Mouse (Mus musculus): ENCODE measurements around the gene Vmn1r79. TPM values are rescaled to one million over a fixed set of nuclear protein-coding genes. Genes with fewer than 3 reads are reported as not detected.
"Not testable (repeated sequence)": the region's sequence is repeated elsewhere in the genome, so short reads cannot be mapped to it uniquely, and the experiment has no call there.

Vmn1r79 gene
- not detected in 2 replicates for polyA plus RNA-seq (2015; fragmentation: Nextera tagmentation; extraction: Ambion mirVana)

DNA sequence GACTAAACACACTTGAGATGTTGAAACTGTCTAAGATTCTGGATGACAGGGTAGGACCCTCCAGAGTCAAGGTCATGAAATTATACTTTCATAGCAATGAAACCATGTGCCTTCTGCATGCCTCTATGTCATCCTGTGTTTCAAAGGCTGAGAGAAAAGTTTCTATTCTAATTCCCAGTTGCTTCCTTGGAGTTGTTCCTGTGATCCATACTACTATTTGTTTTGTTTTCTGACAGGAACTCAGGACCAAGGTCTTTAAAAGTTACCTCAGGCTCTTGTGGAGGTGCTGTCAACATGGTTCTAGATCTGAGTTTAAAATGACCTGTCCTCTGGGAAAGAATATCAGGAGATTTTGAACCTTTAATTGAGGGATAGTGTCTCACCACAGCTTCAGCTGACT lies at the start of gene Vmn1r79:
Gene Vmn1r79, plus strand, starts transcription at position 301 of the 400 bp plus-strand sequence.
- not testable (repeated sequence) for H3K4me2 ChIP-seq; H3K27ac ChIP-seq; H3K4me1 ChIP-seq; H3K9me3 ChIP-seq; H3K9ac ChIP-seq; H3K27me3 ChIP-seq; H3K36me3 ChIP-seq; H3K4me3 ChIP-seq; ATAC-seq (ENCODE audit: insufficient number of reproducible peaks, insufficient read depth, low FRiP score, low TSS enrichment, low read depth)

DNA sequence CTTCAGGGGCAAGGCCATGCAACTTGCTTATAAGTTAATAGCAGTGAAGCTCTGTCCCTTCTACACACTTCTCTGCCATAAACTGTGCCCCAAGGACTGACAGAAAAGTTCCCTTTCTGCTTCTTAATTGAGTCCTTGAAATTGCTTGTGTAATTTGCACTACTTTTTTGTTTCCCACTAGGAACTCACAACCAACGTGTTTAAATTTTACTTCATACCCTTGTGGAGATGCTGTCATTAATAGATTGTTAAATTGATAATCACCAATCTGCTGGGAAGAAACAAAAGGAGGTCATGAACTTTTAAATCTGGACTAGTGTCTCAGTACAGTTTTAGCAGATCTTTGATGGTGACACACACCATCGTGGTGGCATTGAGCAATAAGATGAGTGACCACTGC lies 21.1 kb upstream of the Vmn1r79 start, which contains the start of gene Vmn1r78:
Gene Vmn1r78, plus strand, starts transcription at position 301 of the 400 bp plus-strand sequence.
- no peaks in the 10 kb centered on the region for H3K27me3 ChIP-seq
- 55% methylated on average over 2 of the region's 2 CpGs for WGBS
- no peak for ATAC-seq (ENCODE audit: insufficient number of reproducible peaks, insufficient read depth, low FRiP score, low TSS enrichment, low read depth)

DNA sequence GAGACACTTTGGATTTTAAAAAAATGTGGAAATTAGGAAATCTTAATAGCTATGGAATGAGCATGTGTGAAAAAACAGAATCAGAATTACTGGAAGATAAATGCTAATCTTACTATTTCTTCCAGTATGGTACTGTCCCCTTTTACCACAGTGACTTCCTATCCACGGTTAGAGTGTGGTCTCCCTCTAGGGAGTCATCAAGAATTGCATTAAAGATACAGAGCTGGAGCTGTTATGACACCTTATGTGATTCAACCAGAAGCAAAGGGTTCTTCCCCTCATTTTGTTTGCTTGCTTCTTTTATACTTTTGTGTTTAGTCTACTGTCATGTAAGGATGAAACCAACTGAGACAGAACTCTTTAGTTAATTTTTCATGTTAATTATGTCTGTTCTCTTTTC lies 14.6 kb upstream of the Vmn1r79 start:
- 55% methylated on average over 1 of the region's 1 CpGs for WGBS
- H3K27ac ChIP-seq; H3K4me2 ChIP-seq; H3K4me3 ChIP-seq; H3K27me3 ChIP-seq; H3K9me3 ChIP-seq; H3K9ac ChIP-seq; H3K4me1 ChIP-seq; H3K36me3 ChIP-seq; ATAC-seq (ENCODE audit: insufficient number of reproducible peaks, insufficient read depth, low FRiP score, low TSS enrichment, low read depth): not testable (repeated sequence)

More for the DNA sequence above, 21.1 kb upstream of the Vmn1r79 start, which contains the start of gene Vmn1r78:
- Histone ChIP-seq H3K36me3 (no peaks in the 10 kb centered on the region), H3K4me2 (no peak within 1 kb of the TSS), H3K9ac (no peak within 1 kb of the TSS), H3K4me1 (no peaks in the 10 kb centered on the region), H3K9me3 (peaks cover 16% of the 10 kb centered on the region), H3K4me3 (no peak within 1 kb of the TSS), H3K27ac (no peak within 1 kb of the TSS)

DNA sequence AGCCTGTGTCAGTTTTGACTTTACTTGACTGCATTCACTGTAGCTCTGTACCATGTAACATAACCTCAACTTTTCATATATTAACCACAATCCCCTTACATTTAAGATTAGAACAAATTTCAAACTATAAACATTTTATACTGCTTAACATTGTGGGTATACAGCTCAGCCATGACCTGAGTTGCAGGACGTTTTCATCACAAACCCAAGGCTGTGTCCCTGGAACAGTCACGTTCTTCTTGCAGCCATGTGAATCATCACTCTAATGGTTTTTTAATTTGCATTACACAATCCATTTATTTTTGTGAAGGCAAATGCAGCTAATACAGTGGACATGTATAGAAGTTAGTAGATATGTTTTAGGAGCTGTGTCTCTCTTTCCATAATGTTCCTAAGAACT lies 1.8 kb downstream of the Vmn1r79 start:
- ATAC-seq (ENCODE audit: insufficient number of reproducible peaks, insufficient read depth, low FRiP score, low TSS enrichment, low read depth); H3K27me3 ChIP-seq; H3K4me1 ChIP-seq; H3K4me3 ChIP-seq; H3K27ac ChIP-seq; H3K4me2 ChIP-seq; H3K9me3 ChIP-seq; H3K9ac ChIP-seq; H3K36me3 ChIP-seq: not testable (repeated sequence)
- WGBS, result 58% methylated on average over 2 of the region's 2 CpGs

DNA sequence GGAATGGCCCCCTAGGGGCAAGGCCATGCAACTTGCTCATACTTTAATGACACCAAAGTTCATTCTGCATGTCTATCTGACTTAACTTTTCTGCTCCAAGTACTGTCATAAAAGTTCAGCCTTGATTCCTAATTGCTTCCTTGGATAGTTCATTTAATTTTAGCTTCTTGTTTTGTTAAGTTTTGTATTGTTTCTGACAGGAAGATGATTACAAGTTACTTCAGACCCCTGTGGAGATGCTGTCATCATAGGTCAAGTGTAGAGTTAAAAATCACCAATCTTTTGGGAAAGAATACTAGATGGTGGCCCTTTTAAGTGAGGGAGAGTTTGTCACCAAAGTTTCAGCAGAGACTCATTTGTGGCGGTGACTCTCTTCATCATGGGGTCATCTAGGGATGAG lies 17.9 kb downstream of the Vmn1r79 start, which contains the start of gene Vmn1r80:
Gene Vmn1r80, plus strand, starts transcription at position 301 of the 400 bp plus-strand sequence.
- Histone ChIP-seq H3K4me1 (no peaks in the 10 kb centered on the region), H3K4me2 (no peak within 1 kb of the TSS), H3K27me3 (no peaks in the 10 kb centered on the region), H3K4me3 (no peak within 1 kb of the TSS), H3K9ac (no peak within 1 kb of the TSS), H3K27ac (no peak within 1 kb of the TSS), H3K36me3 (no peaks in the 10 kb centered on the region), H3K9me3 (0 out of 2 replicates have a peak, but pooled peaks cover 3% of the 10 kb centered on the region)
- ATAC-seq (ENCODE audit: insufficient number of reproducible peaks, insufficient read depth, low FRiP score, low TSS enrichment, low read depth), result no peak
- WGBS, result 89% methylated on average over 1 of the region's 1 CpGs

DNA sequence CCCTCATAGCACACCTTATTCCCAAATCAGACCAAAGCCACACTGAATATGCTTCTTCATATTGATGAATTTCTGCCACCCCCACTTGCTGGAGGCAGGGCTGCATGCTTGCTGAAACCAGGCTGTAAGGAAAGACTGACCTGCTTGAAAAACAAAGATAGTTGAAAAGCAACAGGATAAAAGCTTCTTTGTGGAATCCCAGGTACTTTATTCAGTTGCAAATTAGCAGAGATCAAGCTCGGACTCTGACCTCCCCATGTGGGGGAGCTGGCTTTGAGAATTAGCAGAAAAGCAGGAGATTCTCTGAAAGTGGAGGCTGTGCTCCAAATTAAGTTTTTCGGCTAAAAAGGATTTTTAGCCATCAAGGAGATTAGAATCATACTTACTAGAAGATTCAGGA lies 33.1 kb downstream of the Vmn1r79 start:
- WGBS, result 57% methylated on average over 2 of the region's 2 CpGs
- no peak overlapping the region for H3K4me3 ChIP-seq
- H3K4me2 ChIP-seq, result no peak overlapping the region
- no peaks in the 10 kb centered on the region for H3K4me1 ChIP-seq
- H3K9ac ChIP-seq, result no peak overlapping the region
- H3K27ac ChIP-seq, result no peak overlapping the region
- H3K9me3 ChIP-seq, result peaks cover 4% of the 10 kb centered on the region
- no peak for ATAC-seq (ENCODE audit: insufficient number of reproducible peaks, insufficient read depth, low FRiP score, low TSS enrichment, low read depth)
- no peaks in the 10 kb centered on the region for H3K27me3 ChIP-seq
- no peaks in the 10 kb centered on the region for H3K36me3 ChIP-seq

Other genes starting within 250 kb of the Vmn1r79 start
- not detected in 2 replicates for gene Vmn1r76, start 233.1 kb upstream of the Vmn1r79 start, polyA plus RNA-seq (2015; fragmentation: Nextera tagmentation; extraction: Ambion mirVana)
- not detected in 2 replicates for gene Vmn1r77, start 134.5 kb upstream of the Vmn1r79 start, polyA plus RNA-seq (2015; fragmentation: Nextera tagmentation; extraction: Ambion mirVana)
- not detected in 2 replicates for gene Vmn1r78, start 21.0 kb upstream of the Vmn1r79 start, polyA plus RNA-seq (2015; fragmentation: Nextera tagmentation; extraction: Ambion mirVana)
- not detected in 2 replicates for gene Vmn1r80, start 18.0 kb downstream of the Vmn1r79 start, polyA plus RNA-seq (2015; fragmentation: Nextera tagmentation; extraction: Ambion mirVana)
- not detected in 2 replicates for gene Vmn1r81, start 97.0 kb downstream of the Vmn1r79 start, polyA plus RNA-seq (2015; fragmentation: Nextera tagmentation; extraction: Ambion mirVana)
- gene Vmn1r82, start 129.2 kb downstream of the Vmn1r79 start, polyA plus RNA-seq (2015; fragmentation: Nextera tagmentation; extraction: Ambion mirVana), result not detected in 2 replicates
- gene Vmn1r83, start 158.2 kb downstream of the Vmn1r79 start, polyA plus RNA-seq (2015; fragmentation: Nextera tagmentation; extraction: Ambion mirVana), result not detected in 2 replicates
- gene Vmn1r84, start 198.0 kb downstream of the Vmn1r79 start, polyA plus RNA-seq (2015; fragmentation: Nextera tagmentation; extraction: Ambion mirVana), result not detected in 2 replicates

Measured in embryonic facial prominence, embryonic 13.5 days (tissue).